Mouse (Mus musculus): Measurements from ENCODE around the gene Bud13. TPM values are rescaled to one million over a fixed set of nuclear protein-coding genes. Genes with fewer than 3 reads are reported as not detected.

Bud13 gene
- total RNA-seq (2014; rRNA removed) (12.6 and 16.4 TPM in 2 replicates), polyA plus RNA-seq (2015; fragmentation: Nextera tagmentation; extraction: Ambion mirVana) (11.8 and 12.3 TPM in 2 replicates)

DNA sequence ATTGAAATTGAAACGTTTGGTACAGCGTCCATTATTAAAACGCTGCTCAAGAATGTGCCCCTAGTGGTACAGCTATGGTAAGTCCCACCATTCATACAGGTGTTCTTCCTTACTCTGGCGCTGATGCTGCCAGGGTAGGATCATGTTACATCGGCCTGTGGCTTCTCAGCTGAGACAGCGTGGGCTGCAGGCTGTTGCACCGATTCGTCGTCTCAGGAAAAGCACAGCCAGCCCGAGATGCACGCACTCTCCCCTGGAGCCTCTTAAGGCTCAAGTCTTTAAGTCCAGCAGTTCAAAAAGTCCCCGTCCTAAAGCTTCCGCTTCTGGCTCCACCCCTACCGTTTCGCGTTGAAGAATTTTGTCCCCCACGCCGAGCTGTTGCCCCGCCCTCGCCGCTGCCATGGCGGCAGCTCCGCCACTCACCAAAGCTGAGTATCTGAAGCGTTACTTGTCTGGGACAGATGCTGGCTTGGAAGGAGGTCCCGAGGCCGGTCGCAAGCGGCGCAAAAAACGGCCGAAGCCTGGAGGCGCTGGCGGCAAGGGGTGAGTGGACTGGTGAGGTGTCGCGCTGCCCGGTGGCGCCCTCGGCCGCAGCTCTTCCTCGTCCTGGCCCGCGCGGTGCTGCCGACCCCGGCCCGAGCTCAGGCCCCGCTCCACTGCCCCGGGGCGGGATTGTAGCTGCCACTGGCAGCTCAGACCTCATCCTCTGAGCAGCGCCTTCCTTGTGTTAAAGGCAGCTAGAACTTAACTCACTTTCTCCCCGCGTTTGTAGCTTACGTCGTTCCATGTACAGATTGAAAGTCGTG, at the start of gene Bud13:
Bud13 (plus strand) TSS at position 378 of the 806 bp plus-strand sequence.
- under 1% methylated on average over 55 of the region's 55 CpGs for WGBS
- ATAC-seq (peak; percentile 95), DNase-seq (ENCODE audit: low spot score) (peak; percentile 94)
- Histone ChIP-seq H3K4me3 (ENCODE audit: low read length) (peak within 1 kb of the TSS; percentile 89), H3K9ac (replicated peaks; ENCODE audit: low read length) (peak within 1 kb of the TSS; percentile 85), H3K9me3 (ENCODE audit: low read length) (no peaks in the 10 kb centered on the region), H3K4me1 (ENCODE audit: insufficient read depth, low read length) (peaks cover 6% of the 10 kb centered on the region), H3K36me3 (ENCODE audit: insufficient read depth, low read length) (peaks cover 38% of the 10 kb centered on the region), H3K27me3 (ENCODE audit: insufficient read depth, low read length) (no peaks in the 10 kb centered on the region), H3K4me2 (ENCODE audit: low read depth, low read length) (peak within 1 kb of the TSS; percentile 53), H3K27ac (peak within 1 kb of the TSS; percentile 81)
- TF ChIP-seq CTCF (IDR thresholded peaks at IDR 0.05; ENCODE audit: low read depth) = peak; percentile 83

DNA sequence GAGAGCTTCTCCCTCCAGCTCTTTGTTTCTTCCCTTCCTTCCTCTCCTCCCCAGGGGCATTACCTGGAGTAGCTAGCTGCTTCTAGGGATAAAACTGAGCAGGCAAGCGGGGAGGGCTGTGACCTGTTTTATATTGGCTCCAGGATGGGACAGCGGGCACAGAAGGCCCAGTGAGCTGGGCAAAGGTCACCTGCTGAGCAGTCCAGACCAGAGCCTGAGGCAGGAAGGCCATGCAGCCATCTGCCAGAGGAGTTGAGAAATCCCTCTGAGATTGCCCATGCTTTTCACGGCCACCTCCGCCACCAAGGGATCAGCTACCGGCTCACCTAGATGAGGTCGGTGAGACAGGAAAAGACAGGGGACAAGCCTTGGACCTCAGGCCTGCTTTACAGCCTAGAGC, 47.6 kb upstream of the Bud13 start:
- WGBS = 83% methylated on average over 6 of the region's 6 CpGs
- DNase-seq (ENCODE audit: low spot score) = no peak

DNA sequence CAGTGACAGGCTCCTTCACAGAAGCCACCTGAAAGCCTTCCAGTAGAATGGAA, 47.4 kb upstream of the Bud13 start, which contains the start of gene Apoc3:
Apoc3 (minus strand) TSS at position 41 of the 53 bp plus-strand sequence.
- ATAC-seq (no peak), DNase-seq (ENCODE audit: low spot score) (no peak)
- H3K4me2 ChIP-seq (ENCODE audit: low read depth, low read length) = no peak within 1 kb of the TSS
- no peaks in the 10 kb centered on the region for H3K36me3 ChIP-seq (ENCODE audit: insufficient read depth, low read length)
- H3K27ac ChIP-seq = no peak within 1 kb of the TSS
- no peaks in the 10 kb centered on the region for H3K9me3 ChIP-seq (ENCODE audit: low read length)
- no peaks in the 10 kb centered on the region for H3K27me3 ChIP-seq (ENCODE audit: insufficient read depth, low read length)
- no peaks in the 10 kb centered on the region for H3K4me1 ChIP-seq (ENCODE audit: insufficient read depth, low read length)
- H3K4me3 ChIP-seq (ENCODE audit: low read length) = no peak within 1 kb of the TSS
- TF ChIP-seq CTCF (IDR thresholded peaks at IDR 0.05; ENCODE audit: low read depth) = no peak
- no peak within 1 kb of the TSS for H3K9ac ChIP-seq (replicated peaks; ENCODE audit: low read length)

More for the DNA sequence above, 47.6 kb upstream of the Bud13 start:
- no peaks in the 10 kb centered on the region for H3K4me1 ChIP-seq (ENCODE audit: insufficient read depth, low read length)
- no peak for TF ChIP-seq CTCF (IDR thresholded peaks at IDR 0.05; ENCODE audit: low read depth)
- H3K36me3 ChIP-seq (ENCODE audit: insufficient read depth, low read length) = no peaks in the 10 kb centered on the region
- no peak overlapping the region for H3K27ac ChIP-seq
- no peak for ATAC-seq
- no peak overlapping the region for H3K9ac ChIP-seq (replicated peaks; ENCODE audit: low read length)
- H3K9me3 ChIP-seq (ENCODE audit: low read length) = no peaks in the 10 kb centered on the region
- H3K4me3 ChIP-seq (ENCODE audit: low read length) = no peak overlapping the region
- H3K4me2 ChIP-seq (ENCODE audit: low read depth, low read length) = no peak overlapping the region
- H3K27me3 ChIP-seq (ENCODE audit: insufficient read depth, low read length) = no peaks in the 10 kb centered on the region

DNA sequence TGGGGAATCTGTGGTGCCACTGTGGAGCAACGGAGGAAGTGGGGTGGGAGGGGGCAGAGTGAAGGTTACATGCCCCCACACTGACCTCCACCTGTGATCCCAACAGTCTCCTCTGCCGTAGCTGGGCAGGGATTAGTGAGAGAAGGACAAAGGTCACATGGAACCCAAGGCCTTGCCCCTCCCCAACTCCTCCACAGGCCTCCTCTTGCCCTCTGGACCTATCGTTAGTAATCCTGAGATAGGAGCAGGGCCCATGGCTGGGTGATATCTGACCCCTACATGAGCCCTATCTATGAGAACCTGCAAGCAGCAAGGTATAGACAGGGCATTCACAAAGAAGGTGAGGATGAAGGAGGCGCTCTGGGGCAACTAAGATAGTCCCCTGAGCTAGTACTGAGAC, 47.2 kb upstream of the Bud13 start:
- 68% methylated on average over 4 of the region's 4 CpGs for WGBS
- Histone ChIP-seq H3K9ac (replicated peaks; ENCODE audit: low read length) (no peak overlapping the region), H3K27me3 (ENCODE audit: insufficient read depth, low read length) (no peaks in the 10 kb centered on the region), H3K4me2 (ENCODE audit: low read depth, low read length) (no peak overlapping the region), H3K4me3 (ENCODE audit: low read length) (no peak overlapping the region), H3K36me3 (ENCODE audit: insufficient read depth, low read length) (no peaks in the 10 kb centered on the region), H3K9me3 (ENCODE audit: low read length) (no peaks in the 10 kb centered on the region), H3K4me1 (ENCODE audit: insufficient read depth, low read length) (no peaks in the 10 kb centered on the region), H3K27ac (no peak overlapping the region)
- ATAC-seq = no peak
- no peak for DNase-seq (ENCODE audit: low spot score)
- no peak for TF ChIP-seq CTCF (IDR thresholded peaks at IDR 0.05; ENCODE audit: low read depth)

DNA sequence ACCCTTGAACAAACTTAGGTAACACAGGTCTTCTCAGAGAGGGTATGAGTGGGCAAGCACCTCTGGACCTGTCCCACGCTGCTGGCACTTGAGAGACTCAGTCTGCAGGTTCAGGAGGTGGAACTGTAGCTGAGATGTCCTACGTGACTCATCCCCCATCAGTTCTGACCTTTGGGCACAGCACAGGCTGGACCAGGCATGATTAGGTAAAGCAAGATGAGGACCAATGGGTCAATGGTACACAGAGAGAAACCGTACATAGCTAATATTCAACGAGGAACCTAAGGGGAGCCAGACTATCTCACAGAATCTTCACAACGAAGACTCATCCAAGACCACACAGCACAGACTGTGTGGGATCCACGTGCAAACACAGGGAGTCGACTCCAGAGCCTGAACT, 44.0 kb upstream of the Bud13 start:
- no peaks in the 10 kb centered on the region for H3K27me3 ChIP-seq (ENCODE audit: insufficient read depth, low read length)
- H3K9me3 ChIP-seq (ENCODE audit: low read length) = no peaks in the 10 kb centered on the region
- no peak for DNase-seq (ENCODE audit: low spot score)
- no peak overlapping the region for H3K27ac ChIP-seq
- TF ChIP-seq CTCF (IDR thresholded peaks at IDR 0.05; ENCODE audit: low read depth) = no peak
- H3K4me2 ChIP-seq (ENCODE audit: low read depth, low read length) = no peak overlapping the region
- no peak overlapping the region for H3K4me3 ChIP-seq (ENCODE audit: low read length)
- no peaks in the 10 kb centered on the region for H3K4me1 ChIP-seq (ENCODE audit: insufficient read depth, low read length)
- no peaks in the 10 kb centered on the region for H3K36me3 ChIP-seq (ENCODE audit: insufficient read depth, low read length)
- WGBS = 86% methylated on average over 7 of the region's 7 CpGs
- no peak overlapping the region for H3K9ac ChIP-seq (replicated peaks; ENCODE audit: low read length)
- no peak for ATAC-seq

DNA sequence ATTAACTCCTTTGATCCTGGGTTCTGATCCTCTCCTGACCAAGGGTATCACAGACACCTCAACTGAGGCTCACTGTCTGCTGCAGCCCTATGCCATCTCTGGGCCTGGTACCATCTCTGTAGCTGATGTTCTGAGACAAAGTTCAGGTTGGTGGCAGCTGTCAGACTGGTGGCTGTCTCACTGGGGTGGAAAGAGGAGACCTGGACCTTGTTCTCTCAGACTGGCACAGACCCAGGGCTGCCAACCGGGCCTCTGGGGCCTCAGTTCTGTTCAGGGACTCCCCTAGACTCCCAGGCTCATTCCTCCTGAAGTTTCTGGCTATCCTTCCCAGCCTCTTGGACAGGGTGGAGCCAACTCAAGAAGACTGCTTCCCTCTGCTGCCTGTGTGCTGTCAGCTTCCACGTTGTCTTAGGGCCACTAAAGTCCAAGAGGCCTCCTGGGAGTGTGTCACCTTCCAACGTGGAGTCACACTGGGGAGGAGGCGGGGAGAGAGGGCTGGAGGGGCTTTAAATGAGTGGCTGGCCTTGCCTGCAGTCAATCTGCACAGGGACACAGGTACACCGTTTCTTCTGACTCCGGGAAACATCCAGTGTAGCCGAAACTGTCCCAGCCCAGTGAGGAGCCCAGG, 42.2 kb upstream of the Bud13 start, which contains the start of gene Apoa4:
Apoa4 (plus strand) TSS at position 171 of the 628 bp plus-strand sequence.
- Histone ChIP-seq H3K27ac (no peak within 1 kb of the TSS), H3K9ac (replicated peaks; ENCODE audit: low read length) (no peak within 1 kb of the TSS), H3K36me3 (ENCODE audit: insufficient read depth, low read length) (no peaks in the 10 kb centered on the region), H3K9me3 (ENCODE audit: low read length) (no peaks in the 10 kb centered on the region), H3K27me3 (ENCODE audit: insufficient read depth, low read length) (no peaks in the 10 kb centered on the region), H3K4me2 (ENCODE audit: low read depth, low read length) (no peak within 1 kb of the TSS), H3K4me3 (ENCODE audit: low read length) (no peak within 1 kb of the TSS), H3K4me1 (ENCODE audit: insufficient read depth, low read length) (no peaks in the 10 kb centered on the region)
- no peak for ATAC-seq
- no peak for DNase-seq (ENCODE audit: low spot score)
- WGBS = 65% methylated on average over 7 of the region's 7 CpGs
- no peak for TF ChIP-seq CTCF (IDR thresholded peaks at IDR 0.05; ENCODE audit: low read depth)

DNA sequence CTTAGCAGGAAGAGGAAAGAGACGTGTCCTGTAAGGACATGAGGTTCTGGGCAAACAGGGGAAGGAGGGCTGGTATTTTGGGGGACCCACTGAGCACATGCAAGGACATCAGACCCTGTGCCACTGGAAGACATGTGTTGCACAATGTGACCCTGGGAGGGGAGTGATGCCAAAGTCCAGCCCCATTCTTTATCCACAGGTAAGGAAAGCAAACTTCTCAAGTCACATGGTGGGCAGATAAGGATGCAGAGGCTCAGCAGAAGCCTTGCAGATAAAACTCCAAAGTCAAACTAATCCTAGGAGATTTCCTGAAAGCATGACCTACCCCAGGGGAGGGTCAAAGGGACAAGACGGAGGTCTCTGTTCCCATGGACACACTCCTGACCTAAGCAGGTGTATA, 41.0 kb upstream of the Bud13 start:
- Histone ChIP-seq H3K36me3 (ENCODE audit: insufficient read depth, low read length) (no peaks in the 10 kb centered on the region), H3K4me1 (ENCODE audit: insufficient read depth, low read length) (no peaks in the 10 kb centered on the region), H3K9ac (replicated peaks; ENCODE audit: low read length) (no peak overlapping the region), H3K9me3 (ENCODE audit: low read length) (no peaks in the 10 kb centered on the region), H3K4me2 (ENCODE audit: low read depth, low read length) (no peak overlapping the region), H3K4me3 (ENCODE audit: low read length) (no peak overlapping the region), H3K27ac (no peak overlapping the region), H3K27me3 (ENCODE audit: insufficient read depth, low read length) (no peaks in the 10 kb centered on the region)
- no peak for TF ChIP-seq CTCF (IDR thresholded peaks at IDR 0.05; ENCODE audit: low read depth)
- 73% methylated on average over 2 of the region's 2 CpGs for WGBS
- DNase-seq (ENCODE audit: low spot score) (no peak), ATAC-seq (no peak)
